Comparison of ENCODE assay signal across 16 mouse cellular contexts in genomic region chr3:68350624-68351023, GRCm38 (mm10).
"Had no signal": no experiment of that assay in that cellular context is flagged by ENCODE, and none has a peak within 500 bp of the region (broad histone marks: within the 10 kb centered on the region; RNA-seq: fewer than 3 reads in every experiment).

No protein-coding gene starts in this region.

- DNase-seq: kidney, adult 11 months; kidney, adult 9 months; kidney, postnatal 4 days; liver; liver, embryonic 13.5 days; liver, postnatal 0 days; lung, postnatal 14 days; thymus, postnatal 4 days had no signal

- H3K4me1 ChIP-seq: liver, embryonic 13.5 days; lung, embryonic 15.5 days; megakaryocyte, embryonic 14.5 days; midbrain, embryonic 12.5 days had no signal

- H3K27me3 ChIP-seq: liver, embryonic 13.5 days; lung, embryonic 15.5 days; midbrain, embryonic 12.5 days had no signal

- H3K36me3 ChIP-seq: limb, embryonic 12.5 days; liver, embryonic 13.5 days; lung, embryonic 15.5 days; midbrain, embryonic 12.5 days had no signal

- H3K27ac ChIP-seq: kidney, postnatal 0 days; layer of hippocampus, adult 2 months; limb, embryonic 12.5 days; liver, embryonic 13.5 days; lung, embryonic 15.5 days; macrophage; midbrain, embryonic 12.5 days; stomach, postnatal 0 days had no signal

- ATAC-seq: liver, postnatal 0 days had no signal

- H3K9ac ChIP-seq: limb, embryonic 12.5 days; liver, embryonic 13.5 days; liver, postnatal 0 days; lung, embryonic 15.5 days; midbrain, embryonic 12.5 days had no signal

- H3K4me2 ChIP-seq: limb, embryonic 12.5 days; liver, embryonic 13.5 days; lung, embryonic 15.5 days; midbrain, embryonic 12.5 days had no signal

- H3K4me3 ChIP-seq: layer of hippocampus, adult 2 months; limb, embryonic 12.5 days; liver, embryonic 13.5 days; lung, embryonic 15.5 days; megakaryocyte, embryonic 14.5 days; midbrain, embryonic 12.5 days had no signal

- H3K9me3 ChIP-seq: liver, embryonic 13.5 days; lung, embryonic 15.5 days; midbrain, embryonic 12.5 days had no signal
